Mouse (Mus musculus) forebrain, embryonic 10.5 days (tissue): ENCODE measurements around the gene Sdhaf1. TPM values are rescaled to one million over a fixed set of nuclear protein-coding genes. Genes with fewer than 3 reads are reported as not detected.
A peak's percentile ranks its signal among the peaks of the same experiment; 100 is the strongest.

Experiments
- DNase-seq: peaks from one replicate; pipeline ENCODE4 v3.0.0-alpha.2; 2017; ENCODE audit warnings: low spot score; ENCODE audit errors: extremely low spot score
- H3K27ac ChIP-seq: fragments of 300-500 bp; sonication (generic); 2 replicates; pipeline ENCODE4 v1.5.1; 2016; ENCODE audit warnings: mild to moderate bottlenecking
- H3K27me3 ChIP-seq: fragments of 300-500 bp; sonication (generic); 2 replicates; pipeline ENCODE4 v1.6.1; 2016; ENCODE audit warnings: mild to moderate bottlenecking; ENCODE audit not compliant: poor library complexity, severe bottlenecking
- H3K36me3 ChIP-seq: fragments of 300-500 bp; sonication (generic); replicated peaks from 2 replicates; pipeline ENCODE4 v1.6.1; 2016; ENCODE audit warnings: mild to moderate bottlenecking, moderate library complexity
- H3K4me1 ChIP-seq: fragments of 300-500 bp; sonication (generic); 2 replicates; pipeline ENCODE4 v1.6.1; 2016
- H3K4me3 ChIP-seq: fragments of 300-500 bp; sonication (generic); 2 replicates; pipeline ENCODE4 v1.5.1; 2016; ENCODE audit warnings: mild to moderate bottlenecking, moderate library complexity
- H3K9me3 ChIP-seq: fragments of 300-500 bp; sonication (generic); 2 replicates; pipeline ENCODE4 v1.6.1; 2016; ENCODE audit warnings: mild to moderate bottlenecking, moderate library complexity
- WGBS: fragments of 180-500 bp; shearing (Covaris S2); methylation state at CpG from one replicate; pipeline ENCODE4 v1.1.7; 2016; 5-methylcytosine and 5-hydroxymethylcytosine counted together
- polyA plus RNA-seq: library from polyadenylated mRNA; unstranded; fragments of >200 nt; fragmentation: Nextera tagmentation; extraction: Ambion mirVana; gene quantifications from 2 replicates; pipeline ENCODE4 v1.2.1, GENCODE M21; 2016

The Sdhaf1 gene
- polyA plus RNA-seq, 1 experiment from 2014 or later: 17.3 TPM

- Histone ChIP-seq H3K36me3 (peaks cover 66% of the 10 kb centered on the region), H3K27me3 (no peaks in the 10 kb centered on the region), H3K27ac (peak within 1 kb of the TSS; percentile 75), H3K4me1 (peaks cover 25% of the 10 kb centered on the region), H3K9me3 (no peaks in the 10 kb centered on the region), H3K4me3 (peak within 1 kb of the TSS; percentile 66)
- WGBS: 4% methylated on average over 27 of the region's 27 CpGs
- DNase-seq: peak; percentile 92
Measured at GRCm38 (mm10) chr7:30308076-30309005, 15.4 kb downstream of the Sdhaf1 start, which contains the start of gene Alkbh6. Gene Alkbh6, plus strand, starts transcription at chr7:30308717.

- Histone ChIP-seq H3K4me1 (peaks cover 24% of the 10 kb centered on the region), H3K4me3 (no peak overlapping the region), H3K9me3 (no peaks in the 10 kb centered on the region), H3K27me3 (no peaks in the 10 kb centered on the region), H3K36me3 (peaks cover 67% of the 10 kb centered on the region), H3K27ac (no peak overlapping the region)
- 93% methylated on average over 16 of the region's 16 CpGs for WGBS
- no peak for DNase-seq
Measured at GRCm38 (mm10) chr7:30306083-30306779, 17.5 kb downstream of the Sdhaf1 start.

- H3K27me3 ChIP-seq: no peaks in the 10 kb centered on the region
- DNase-seq: peak; percentile 34
- peaks cover 90% of the 10 kb centered on the region for H3K36me3 ChIP-seq
Measured at GRCm38 (mm10) chr7:30300914-30301313, 22.8 kb downstream of the Sdhaf1 start.

GRCm38 (mm10) chr7:30297266-30297665, 26.4 kb downstream of the Sdhaf1 start:
- WGBS: 85% methylated on average over 16 of the region's 16 CpGs
- Histone ChIP-seq H3K4me1 (peaks cover 7% of the 10 kb centered on the region), H3K9me3 (no peaks in the 10 kb centered on the region), H3K27me3 (no peaks in the 10 kb centered on the region), H3K36me3 (peaks cover 93% of the 10 kb centered on the region), H3K27ac (no peak overlapping the region), H3K4me3 (no peak overlapping the region)
- DNase-seq: no peak

More at GRCm38 (mm10) chr7:30300914-30301313, 22.8 kb downstream of the Sdhaf1 start:
- no peaks in the 10 kb centered on the region for H3K4me1 ChIP-seq
- no peak overlapping the region for H3K4me3 ChIP-seq
- H3K27ac ChIP-seq: no peak overlapping the region
- 46% methylated on average over 3 of the region's 3 CpGs for WGBS
- no peaks in the 10 kb centered on the region for H3K9me3 ChIP-seq

- Histone ChIP-seq H3K9me3 (no peaks in the 10 kb centered on the region), H3K4me3 (no peak overlapping the region), H3K36me3 (peaks cover 89% of the 10 kb centered on the region), H3K27ac (no peak overlapping the region), H3K4me1 (peaks cover 12% of the 10 kb centered on the region), H3K27me3 (no peaks in the 10 kb centered on the region)
- 92% methylated on average over 15 of the region's 15 CpGs for WGBS
- DNase-seq: no peak
Measured at GRCm38 (mm10) chr7:30296816-30297215, 26.9 kb downstream of the Sdhaf1 start.

GRCm38 (mm10) chr7:30295103-30295502, 28.6 kb downstream of the Sdhaf1 start:
- Histone ChIP-seq H3K27me3 (0 out of 2 replicates have a peak, but pooled peaks cover 3% of the 10 kb centered on the region), H3K4me1 (peaks cover 24% of the 10 kb centered on the region), H3K27ac (no peak overlapping the region), H3K36me3 (peaks cover 74% of the 10 kb centered on the region), H3K9me3 (no peaks in the 10 kb centered on the region), H3K4me3 (no peak overlapping the region)
- WGBS: 78% methylated on average over 10 of the region's 10 CpGs
- DNase-seq: no peak

- WGBS: 94% methylated on average over 5 of the region's 5 CpGs
- no peaks in the 10 kb centered on the region for H3K9me3 ChIP-seq
- no peak for DNase-seq
- peaks cover 66% of the 10 kb centered on the region for H3K36me3 ChIP-seq
- H3K27me3 ChIP-seq: peaks cover 4% of the 10 kb centered on the region; the same call in 1 of the 2 replicates
- H3K4me1 ChIP-seq: peaks cover 31% of the 10 kb centered on the region
- H3K27ac ChIP-seq: no peak overlapping the region
- H3K4me3 ChIP-seq: no peak overlapping the region
Measured at GRCm38 (mm10) chr7:30294296-30294695, 29.4 kb downstream of the Sdhaf1 start.

- H3K9me3 ChIP-seq: no peaks in the 10 kb centered on the region
- no peak for DNase-seq
- H3K4me3 ChIP-seq: no peak overlapping the region
- no peak overlapping the region for H3K27ac ChIP-seq
- H3K4me1 ChIP-seq: peaks cover 33% of the 10 kb centered on the region
- H3K36me3 ChIP-seq: peaks cover 61% of the 10 kb centered on the region
- peaks cover 9% of the 10 kb centered on the region; the same call in 1 of the 2 replicates for H3K27me3 ChIP-seq
- WGBS: 90% methylated on average over 13 of the region's 13 CpGs
Measured at GRCm38 (mm10) chr7:30293795-30294194, 29.9 kb downstream of the Sdhaf1 start.

GRCm38 (mm10) chr7:30291215-30292131, 32.2 kb downstream of the Sdhaf1 start, which contains the start of gene Clip3:
Gene Clip3, plus strand, starts transcription at chr7:30291728.
- Histone ChIP-seq H3K36me3 (peaks cover 38% of the 10 kb centered on the region), H3K4me1 (peaks cover 38% of the 10 kb centered on the region), H3K4me3 (peak within 1 kb of the TSS; percentile 93), H3K27ac (peak within 1 kb of the TSS; percentile 94), H3K27me3 (peaks cover 13% of the 10 kb centered on the region; the same call in 1 of the 2 replicates), H3K9me3 (no peaks in the 10 kb centered on the region)
- peak; percentile 81 for DNase-seq
- WGBS: 7% methylated on average over 35 of the region's 35 CpGs

- DNase-seq: no peak
- H3K4me1 ChIP-seq: peaks cover 39% of the 10 kb centered on the region
- H3K36me3 ChIP-seq: peaks cover 22% of the 10 kb centered on the region
- H3K27ac ChIP-seq: peak overlapping the region; percentile 65
- no peaks in the 10 kb centered on the region for H3K9me3 ChIP-seq
- H3K4me3 ChIP-seq: peak overlapping the region; percentile 22; the same call in 1 of the 2 replicates
- H3K27me3 ChIP-seq: peaks cover 13% of the 10 kb centered on the region; the same call in 1 of the 2 replicates
- 48% methylated on average over 10 of the region's 10 CpGs for WGBS
Measured at GRCm38 (mm10) chr7:30289714-30290399, 33.8 kb downstream of the Sdhaf1 start.

GRCm38 (mm10) chr7:30289071-30289713, 34.5 kb downstream of the Sdhaf1 start:
- Histone ChIP-seq H3K27ac (peak overlapping the region; percentile 65), H3K27me3 (peaks cover 13% of the 10 kb centered on the region; the same call in 1 of the 2 replicates), H3K4me1 (peaks cover 39% of the 10 kb centered on the region), H3K9me3 (no peaks in the 10 kb centered on the region), H3K36me3 (peaks cover 15% of the 10 kb centered on the region), H3K4me3 (no peak overlapping the region)
- no peak for DNase-seq
- 74% methylated on average over 7 of the region's 7 CpGs for WGBS
